Mouse (Mus musculus) lung, postnatal 0 days (tissue): ENCODE results near the gene Mfng.

Source experiments
- CTCF ChIP-seq: IDR thresholded peaks from 2 replicates; pipeline ENCODE4 v1.5.1; 2016; ENCODE audit warnings: antibody characterized with exemption, mild to moderate bottlenecking
- EP300 ChIP-seq: IDR thresholded peaks from 2 replicates; pipeline ENCODE4 v1.6.1; 2016; ENCODE audit warnings: antibody characterized with exemption, mild to moderate bottlenecking, control low read depth

DNA sequence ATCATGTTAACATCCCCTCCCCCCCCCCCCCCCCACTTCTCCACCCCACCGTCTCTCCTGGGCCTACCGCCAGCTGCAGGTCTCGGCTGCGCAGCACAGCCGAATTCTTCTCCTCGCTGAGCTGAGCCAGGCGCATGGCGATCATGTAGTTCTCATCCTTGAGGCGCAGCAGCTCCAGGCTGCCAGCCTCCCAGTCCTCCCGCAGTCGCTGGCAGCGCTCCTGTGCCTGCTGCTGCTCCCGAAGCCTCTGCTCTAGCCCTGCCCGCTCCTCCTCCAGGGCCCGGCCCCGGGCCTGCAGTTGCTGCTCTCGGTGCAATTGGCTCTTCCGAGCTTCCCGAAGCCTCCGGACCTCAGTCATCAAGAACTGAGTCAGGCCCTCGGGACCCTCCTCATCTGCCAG, 25.8 kb upstream of the Mfng start:
- TF ChIP-seq CTCF (no peak), EP300 (no peak)
